Mouse (Mus musculus): ENCODE measurements around the gene C530008M17Rik. TPM values are rescaled to one million over a fixed set of nuclear protein-coding genes. Genes with fewer than 3 reads are reported as not detected.

C530008M17Rik gene
- total and polyA plus RNA-seq, 3 experiments, result 3.2 to 10.6 TPM; not detected in 1

GRCm38 (mm10) chr5:76887011-76887410 is 230.7 kb downstream of the C530008M17Rik start:
- Histone ChIP-seq H3K9me3 (replicated peaks; ENCODE audit: insufficient read depth, low read length) (no peaks in the 10 kb centered on the region), H3K4me1 (ENCODE audit: control insufficient read depth in 1 of 2, insufficient read depth in 2 of 2, low read length in 2 of 2) (no peaks in the 10 kb centered on the region), H3K27ac (ENCODE audit: control insufficient read depth, low read depth, low read length) (no peak overlapping the region), H3K9ac (ENCODE audit: control insufficient read depth, low read depth, low read length, poor library complexity, severe bottlenecking) (no peak overlapping the region), H3K27me3 (ENCODE audit: control insufficient read depth in 1 of 2, insufficient read depth in 2 of 2, low read length in 2 of 2) (no peaks in the 10 kb centered on the region), H3K79me2 (ENCODE audit: control insufficient read depth, insufficient read depth, low read length, poor library complexity) (no peaks in the 10 kb centered on the region), H3K4me3 (ENCODE audit: control insufficient read depth in 1 of 2, insufficient read depth in 1 of 2, low read depth in 2 of 2, low read length in 2 of 2) (no peak overlapping the region), H3K36me3 (ENCODE audit: control insufficient read depth in 1 of 2, insufficient read depth in 2 of 2, low read length in 2 of 2) (peaks cover 0 to 12% of the 10 kb centered on the region in 2 experiments; a peak in 2 of 4 replicates)
- no peak for TF ChIP-seq ZNF384 (IDR thresholded peaks at IDR 0.05; ENCODE audit: low read depth, low read length)
- TF ChIP-seq GATA1 (IDR thresholded peaks at IDR 0.05; ENCODE audit: low read depth, low read length), result no peak
- no peak for TF ChIP-seq BHLHE40 (IDR thresholded peaks at IDR 0.05; ENCODE audit: borderline replicate concordance, low read depth, low read length)
- TF ChIP-seq SMC3 (IDR thresholded peaks at IDR 0.05; ENCODE audit: low read depth, low read length), result no peak
- TF ChIP-seq CHD1 (IDR thresholded peaks at IDR 0.05; ENCODE audit: low read depth, low read length), result no peak
- no peak for TF ChIP-seq USF2 (IDR thresholded peaks at IDR 0.05; ENCODE audit: borderline replicate concordance in 1 of 2, insufficient read depth in 1 of 2, low read depth in 1 of 2, low read length in 2 of 2)
- TF ChIP-seq ETS1 (IDR thresholded peaks at IDR 0.05; ENCODE audit: low read depth, low read length), result no peak
- no peak for TF ChIP-seq KAT2A (conservative IDR thresholded peaks at IDR 0.05; ENCODE audit: low read depth, low read length)
- no peak for TF ChIP-seq MAX (IDR thresholded peaks at IDR 0.05; ENCODE audit: low read length)
- no peak for TF ChIP-seq MYB (IDR thresholded peaks at IDR 0.05; ENCODE audit: low read depth, low read length)
- TF ChIP-seq E2F4 (IDR thresholded peaks at IDR 0.05; ENCODE audit: borderline replicate concordance, low read depth, low read length), result no peak
- no peak for TF ChIP-seq CTCF (IDR thresholded peaks at IDR 0.05 in 2 of 3, conservative IDR thresholded peaks at IDR 0.05 in 1 of 3; ENCODE audit: control insufficient read depth in 1 of 3, insufficient read depth in 1 of 3, low read depth in 2 of 3, low read length in 3 of 3, poor library complexity in 1 of 3, severe bottlenecking in 1 of 3)
- TF ChIP-seq POLR2A (IDR thresholded peaks at IDR 0.05; ENCODE audit: control insufficient read depth in 1 of 2, insufficient read depth in 1 of 2, low read depth in 1 of 2, low read length in 2 of 2, poor library complexity in 1 of 2), result no peak
- TF ChIP-seq POLR2AphosphoS5 (IDR thresholded peaks at IDR 0.05; ENCODE audit: borderline replicate concordance, low read depth, low read length), result no peak
- TF ChIP-seq ZKSCAN1 (IDR thresholded peaks at IDR 0.05; ENCODE audit: low read depth, low read length), result no peak
- no peak for TF ChIP-seq ELF1 (IDR thresholded peaks at IDR 0.05; ENCODE audit: low read depth, low read length)
- no peak for DNase-seq (ENCODE audit: low read depth, low spot score)

- no peak overlapping the region for H3K27ac ChIP-seq (ENCODE audit: control insufficient read depth, low read depth, low read length)
Measured at GRCm38 (mm10) chr5:76892608-76893007, 236.3 kb downstream of the C530008M17Rik start.

More at GRCm38 (mm10) chr5:76892608-76893007, 236.3 kb downstream of the C530008M17Rik start:
- no peak for DNase-seq (ENCODE audit: low read depth, low spot score)
- Histone ChIP-seq H3K4me1 (ENCODE audit: control insufficient read depth in 1 of 2, insufficient read depth in 2 of 2, low read length in 2 of 2) (no peaks in the 10 kb centered on the region), H3K79me2 (ENCODE audit: control insufficient read depth, insufficient read depth, low read length, poor library complexity) (no peaks in the 10 kb centered on the region), H3K9me3 (replicated peaks; ENCODE audit: insufficient read depth, low read length) (no peaks in the 10 kb centered on the region), H3K9ac (ENCODE audit: control insufficient read depth, low read depth, low read length, poor library complexity, severe bottlenecking) (no peak overlapping the region), H3K27me3 (ENCODE audit: control insufficient read depth in 1 of 2, insufficient read depth in 2 of 2, low read length in 2 of 2) (no peaks in the 10 kb centered on the region), H3K36me3 (ENCODE audit: control insufficient read depth in 1 of 2, insufficient read depth in 2 of 2, low read length in 2 of 2) (peaks cover 0 to 17% of the 10 kb centered on the region in 2 experiments; a peak in 2 of 4 replicates), H3K4me3 (ENCODE audit: control insufficient read depth in 1 of 2, insufficient read depth in 1 of 2, low read depth in 2 of 2, low read length in 2 of 2) (no peak overlapping the region)
- TF ChIP-seq ZMIZ1 (IDR thresholded peaks at IDR 0.05; ENCODE audit: low read depth, low read length) (no peak), TAL1 (IDR thresholded peaks at IDR 0.05; ENCODE audit: low read length) (no peak), MXI1 (IDR thresholded peaks at IDR 0.05; ENCODE audit: low read depth, low read length) (no peak), MYB (IDR thresholded peaks at IDR 0.05; ENCODE audit: low read depth, low read length) (no peak), POLR2AphosphoS2 (IDR thresholded peaks at IDR 0.05; ENCODE audit: low read length) (no peak)
